Mouse (Mus musculus) cortical plate, adult 2 months (tissue): ENCODE results near the gene Fam50b.

Source experiments
- CTCF ChIP-seq: fragments of 200-500 bp; IDR thresholded peaks from 2 replicates; pipeline ENCODE4 v1.5.1; 2011; ENCODE audit warnings: mild to moderate bottlenecking, control low read depth, low read length; ENCODE audit not compliant: insufficient read depth; ENCODE audit errors: extremely low read depth
- POLR2A ChIP-seq: fragments of 200-500 bp; IDR thresholded peaks from 2 replicates; pipeline ENCODE4 v1.6.1; 2011; ENCODE audit warnings: mild to moderate bottlenecking, low read length, control low read depth; ENCODE audit not compliant: insufficient read depth; ENCODE audit errors: extremely low read depth

DNA sequence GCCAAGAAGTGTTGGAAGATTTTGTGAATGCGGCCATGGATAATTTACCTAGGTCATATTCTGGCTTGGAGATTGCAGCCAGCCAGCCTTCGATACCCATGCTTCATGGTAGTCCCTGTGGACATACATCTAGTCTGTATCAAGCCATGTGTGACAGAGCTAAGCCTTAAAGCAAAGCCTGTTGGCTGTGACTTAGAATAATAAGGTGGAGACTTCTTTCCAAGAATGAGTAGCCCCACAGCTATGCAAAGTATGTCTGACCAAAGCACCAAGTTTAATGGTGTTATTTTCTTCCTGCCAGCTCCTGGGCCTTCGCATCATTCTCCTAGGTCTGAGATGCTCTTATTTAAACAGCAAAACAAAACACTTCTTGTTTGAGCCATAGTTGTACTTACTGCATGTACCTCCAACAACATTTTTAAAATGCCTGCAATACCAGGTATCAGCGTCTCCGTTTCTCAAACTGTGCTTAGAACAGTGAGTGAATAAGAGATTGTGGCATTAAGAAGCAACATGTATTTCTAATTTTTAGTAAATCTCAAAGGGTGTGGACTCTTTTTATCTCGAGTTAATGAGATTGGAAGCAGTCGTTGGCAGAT is 37.8 kb upstream of the Fam50b start:
- TF ChIP-seq CTCF (no peak), POLR2A (no peak)
